Mouse (Mus musculus): ENCODE results near the gene Tmem191c. TPM values are rescaled to one million over a fixed set of nuclear protein-coding genes. Genes with fewer than 3 reads are reported as not detected.

The Tmem191c gene
- total RNA-seq, 2 experiments from 2014 or later, result 92.5 to 102 TPM

DNA sequence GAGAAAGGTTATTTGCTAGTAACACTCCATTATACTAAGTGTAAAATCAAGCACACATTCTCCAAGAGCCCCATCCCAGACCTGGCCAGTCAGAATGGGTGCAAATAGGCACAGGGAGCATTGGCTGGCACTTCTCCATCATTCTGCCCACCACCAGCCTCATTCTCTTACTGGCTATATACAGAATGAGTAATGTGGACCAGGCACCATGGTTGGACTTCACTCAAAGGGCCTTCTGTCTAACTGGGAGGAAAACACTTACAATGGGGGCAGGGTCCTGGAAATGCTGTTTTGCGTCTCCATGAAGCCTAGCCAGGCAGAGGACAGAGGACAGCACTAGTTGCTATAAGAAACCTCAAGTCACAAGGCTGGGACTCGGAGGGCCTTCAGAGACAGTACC is 50.2 kb downstream of the Tmem191c start:
- DNase-seq (ENCODE audit: low spot score in 2 of 2), result no peak

DNA sequence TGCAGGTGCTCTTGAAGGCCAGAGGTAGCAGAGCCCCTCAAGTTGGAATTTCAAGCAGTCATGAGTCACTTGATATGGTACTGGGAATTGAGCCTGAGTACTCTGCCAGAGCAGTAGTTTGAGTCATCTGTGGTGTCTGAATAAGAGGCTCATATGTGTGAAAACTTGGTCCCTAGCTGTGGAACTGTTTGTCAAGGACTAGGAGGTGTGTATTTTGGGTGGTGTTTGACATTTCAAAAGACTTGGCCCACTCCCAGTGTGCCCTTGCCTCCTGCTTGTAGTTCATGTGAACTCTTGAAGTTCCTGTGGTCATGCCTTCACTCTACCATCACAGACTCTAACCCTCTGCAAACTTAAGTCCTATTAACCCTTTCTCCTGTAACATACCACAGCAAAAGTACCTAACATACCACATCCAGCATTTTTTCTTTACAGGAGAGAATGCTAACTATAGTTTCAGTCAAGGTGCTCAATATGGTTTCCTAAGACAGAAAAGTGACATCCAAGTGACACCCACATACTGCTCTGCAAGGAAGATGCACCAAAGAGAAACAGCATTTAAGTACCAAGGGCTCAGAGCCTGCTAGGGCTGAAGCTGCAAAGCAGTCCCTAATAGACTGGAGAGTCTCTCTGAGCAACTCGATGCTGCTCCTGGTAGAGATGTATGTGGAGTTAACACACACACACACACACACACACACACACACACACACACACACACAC is 54.1 kb downstream of the Tmem191c start:
- DNase-seq (ENCODE audit: low spot score in 2 of 2), result peak; percentile 38 to 42

DNA sequence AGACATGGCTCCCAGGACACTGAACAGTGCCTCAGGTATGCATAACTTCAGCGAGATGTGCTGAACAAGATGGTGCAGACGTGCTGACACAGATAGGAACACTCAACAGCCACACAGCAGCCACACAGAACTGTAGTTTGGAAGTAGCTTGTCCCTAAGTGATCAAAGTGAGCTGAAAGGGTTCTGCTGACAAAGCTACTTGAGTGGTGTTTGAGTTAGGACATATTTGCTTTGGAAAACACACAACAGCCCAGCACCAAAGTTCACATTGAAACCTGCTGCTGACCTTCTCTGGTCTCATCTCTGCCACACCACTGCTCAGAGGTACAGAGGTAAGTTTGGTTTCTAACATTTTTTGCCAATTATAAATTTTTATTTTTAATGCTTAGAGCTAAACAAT is 55.2 kb downstream of the Tmem191c start, which contains the start of gene Serpind1:
Gene Serpind1, plus strand, starts transcription at position 256 of the 400 bp plus-strand sequence.
- DNase-seq (ENCODE audit: low spot score in 2 of 2), result no peak

DNA sequence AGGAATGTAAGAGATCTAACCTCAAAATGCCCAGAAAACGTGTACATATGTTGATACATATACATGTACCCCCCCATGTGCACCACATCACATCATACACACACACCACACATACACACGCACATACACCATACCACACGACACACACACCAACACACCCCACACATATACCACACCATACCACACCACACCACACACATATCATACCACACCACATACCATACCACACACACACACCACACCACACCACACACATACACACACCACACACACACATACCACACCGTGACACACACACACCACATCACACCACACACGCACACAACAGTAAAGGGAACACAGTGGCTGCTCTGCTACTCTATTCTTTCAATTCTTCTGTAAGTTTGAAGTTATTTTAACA is 56.0 kb downstream of the Tmem191c start:
- DNase-seq (ENCODE audit: low spot score in 2 of 2), result no peak

Other genes with a start within 250 kb of the Tmem191c start
- 10 to 100 TPM; 30.8 to 40.4 TPM for gene Ypel1, start 206.4 kb upstream of the Tmem191c start, total RNA-seq (2021)
- gene Ppil2, start 164.8 kb upstream of the Tmem191c start, total RNA-seq (2021), result 10 to 100 TPM; 83.6 to 84.8 TPM
- gene 2610318N02Rik, start 150.9 kb upstream of the Tmem191c start, total RNA-seq (2021), result 1 to 10 TPM; 2.4 to 3.9 TPM
- 10 to 100 TPM; 28.1 to 30.8 TPM for gene Sdf2l1, start 143.7 kb upstream of the Tmem191c start, total RNA-seq (2021)
- 10 to 100 TPM; 23.7 to 26.4 TPM for gene Ydjc, start 131.5 kb upstream of the Tmem191c start, total RNA-seq (2021)
- 1 to 10 TPM; 1.6 to 4.4 TPM for gene Ccdc116, start 128.8 kb upstream of the Tmem191c start, total RNA-seq (2021)
- 100 to 1,000 TPM; 133 to 147 TPM for gene Ube2l3, start 73.4 kb upstream of the Tmem191c start, total RNA-seq (2021)
- gene Rimbp3, start 67.5 kb upstream of the Tmem191c start, total RNA-seq (2021), result 1 to 10 TPM; 1.8 to 2.0 TPM
- 1 to 10 TPM; 5.3 to 6.1 TPM for gene Hic2, start 42.5 kb upstream of the Tmem191c start, total RNA-seq (2021)
- 1 to 10 TPM; 3.1 TPM for gene Serpind1, start 55.3 kb downstream of the Tmem191c start, total RNA-seq (2021)
- gene Snap29, start 129.9 kb downstream of the Tmem191c start, total RNA-seq (2021), result 10 to 100 TPM; 22.0 to 23.5 TPM
- gene Pi4ka, start 130.2 kb downstream of the Tmem191c start, total RNA-seq (2021), result 100 to 1,000 TPM; 350 to 352 TPM
- gene Crkl, start 175.9 kb downstream of the Tmem191c start, total RNA-seq (2021), result 10 to 100 TPM; 37.0 to 39.8 TPM
- gene Aifm3, start 213.5 kb downstream of the Tmem191c start, total RNA-seq (2021), result 100 to 1,000 TPM; 129 to 153 TPM
- 100 to 1,000 TPM; 161 to 171 TPM for gene Lztr1, start 232.6 kb downstream of the Tmem191c start, total RNA-seq (2021)